Mouse (Mus musculus): ENCODE data around the gene Malrd1.
"Not testable (repeated sequence)": the region's sequence is repeated elsewhere in the genome, so short reads cannot be mapped to it uniquely, and the experiment has no call there.

The Malrd1 gene

DNA sequence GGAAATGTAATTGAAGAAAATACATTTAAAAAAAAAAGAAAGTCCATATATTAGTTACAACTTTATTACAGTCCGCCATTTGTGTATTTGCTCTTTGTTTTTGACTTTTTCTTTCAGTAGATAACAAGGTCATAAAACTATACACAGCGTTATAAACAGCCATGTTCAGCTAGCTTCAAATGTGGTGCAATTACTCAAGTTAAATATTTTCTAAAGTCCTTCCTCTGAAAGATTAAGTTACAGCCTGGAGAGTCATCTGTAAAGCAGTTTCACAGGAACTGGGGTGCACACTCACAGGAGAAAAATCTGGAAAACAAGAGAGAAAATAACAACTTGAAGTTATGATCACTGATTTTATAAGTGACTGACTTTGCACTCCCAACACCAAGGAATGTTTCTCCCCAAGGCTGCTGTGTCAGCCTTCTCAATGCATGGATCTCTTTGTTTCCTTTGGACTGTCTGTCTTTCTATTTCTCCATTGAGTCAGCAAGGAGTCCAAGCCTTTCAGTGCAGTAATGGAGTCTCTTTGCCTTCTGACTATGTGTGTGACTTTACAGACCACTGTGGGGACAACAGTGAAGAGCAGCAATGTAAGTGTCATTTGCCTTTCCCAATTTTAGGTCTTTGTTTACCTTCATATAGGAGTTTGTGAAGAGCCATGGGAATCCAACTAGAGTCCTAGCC is at the start of gene Malrd1:
Gene Malrd1, plus strand, starts transcription at position 239 of the 684 bp plus-strand sequence.
- DNase-seq (ENCODE audit: low spot score) = no peak

DNA sequence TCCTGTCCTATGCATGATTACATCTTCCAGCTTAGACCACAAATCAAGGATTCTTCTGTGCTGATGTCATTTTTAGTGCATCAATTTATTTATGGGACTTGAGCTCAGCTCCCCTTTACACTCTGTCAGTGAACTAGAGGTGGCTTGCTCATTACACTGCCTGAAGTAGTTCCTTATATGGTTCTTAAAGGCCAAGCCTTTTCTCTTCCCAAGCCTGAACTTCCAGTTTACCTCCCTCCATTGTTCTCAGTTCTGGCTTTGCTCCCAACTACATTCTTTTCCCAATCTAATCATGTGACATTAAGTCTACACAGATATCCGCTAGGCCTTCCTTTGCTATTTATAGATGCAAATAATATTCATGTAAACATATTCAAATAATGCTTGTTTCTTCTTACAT is 12.4 kb downstream of the Malrd1 start:
- DNase-seq (ENCODE audit: low spot score) = no peak

- no peak for DNase-seq (ENCODE audit: low spot score)
Observed at GRCm38 (mm10) chr2:15613327-15613948, 87.2 kb downstream of the Malrd1 start.

- DNase-seq (ENCODE audit: low spot score) = no peak
Observed at GRCm38 (mm10) chr2:15614026-15614425, 87.7 kb downstream of the Malrd1 start.

- no peak for DNase-seq (ENCODE audit: low spot score)
Observed at GRCm38 (mm10) chr2:15635761-15636160, 109.5 kb downstream of the Malrd1 start.

DNA sequence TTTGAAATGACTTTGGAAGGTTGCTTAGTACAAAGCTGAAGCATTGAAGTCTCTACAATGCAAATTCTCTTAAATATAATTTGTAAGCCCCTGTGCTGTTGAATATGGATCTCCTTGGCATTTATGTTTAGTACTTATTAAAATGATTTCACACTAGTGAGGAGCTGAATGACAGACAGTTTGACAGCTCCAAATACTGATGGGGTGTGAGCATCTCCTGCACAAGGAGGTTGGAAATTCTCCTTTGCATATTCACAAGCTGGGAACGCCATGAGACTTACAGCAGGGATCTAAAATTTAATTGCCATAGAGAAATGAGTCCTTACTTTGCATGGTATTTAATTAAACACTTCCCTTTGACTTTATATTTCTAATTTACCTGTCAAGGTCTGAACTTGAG is 117.6 kb downstream of the Malrd1 start:
- DNase-seq (ENCODE audit: low spot score) = no peak

DNA sequence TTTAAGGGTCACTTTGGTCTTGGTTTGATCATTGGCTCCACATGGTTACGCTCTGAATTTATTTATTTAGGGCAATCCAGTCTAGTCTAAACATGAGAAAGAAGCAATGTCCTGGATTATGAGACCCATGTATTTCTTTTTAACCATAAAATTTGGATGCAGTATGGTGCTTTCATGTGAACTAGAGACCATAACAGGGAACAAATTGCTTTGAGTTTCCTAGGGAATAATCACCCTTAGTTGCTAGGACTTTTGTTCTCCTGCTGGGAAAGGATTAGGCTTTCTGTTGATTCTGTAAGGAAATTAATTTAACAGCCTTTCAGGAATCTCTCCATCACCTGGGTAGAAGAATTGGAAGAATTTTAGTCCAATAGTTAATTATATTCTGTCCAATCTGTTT is 130.1 kb downstream of the Malrd1 start:
- DNase-seq (ENCODE audit: low spot score) = no peak

GRCm38 (mm10) chr2:15702977-15703376 is 176.7 kb downstream of the Malrd1 start:
- no peak for DNase-seq (ENCODE audit: low spot score)

- peak; percentile 15 for DNase-seq (ENCODE audit: low spot score)
Observed at GRCm38 (mm10) chr2:15740945-15741344, 214.7 kb downstream of the Malrd1 start.

DNA sequence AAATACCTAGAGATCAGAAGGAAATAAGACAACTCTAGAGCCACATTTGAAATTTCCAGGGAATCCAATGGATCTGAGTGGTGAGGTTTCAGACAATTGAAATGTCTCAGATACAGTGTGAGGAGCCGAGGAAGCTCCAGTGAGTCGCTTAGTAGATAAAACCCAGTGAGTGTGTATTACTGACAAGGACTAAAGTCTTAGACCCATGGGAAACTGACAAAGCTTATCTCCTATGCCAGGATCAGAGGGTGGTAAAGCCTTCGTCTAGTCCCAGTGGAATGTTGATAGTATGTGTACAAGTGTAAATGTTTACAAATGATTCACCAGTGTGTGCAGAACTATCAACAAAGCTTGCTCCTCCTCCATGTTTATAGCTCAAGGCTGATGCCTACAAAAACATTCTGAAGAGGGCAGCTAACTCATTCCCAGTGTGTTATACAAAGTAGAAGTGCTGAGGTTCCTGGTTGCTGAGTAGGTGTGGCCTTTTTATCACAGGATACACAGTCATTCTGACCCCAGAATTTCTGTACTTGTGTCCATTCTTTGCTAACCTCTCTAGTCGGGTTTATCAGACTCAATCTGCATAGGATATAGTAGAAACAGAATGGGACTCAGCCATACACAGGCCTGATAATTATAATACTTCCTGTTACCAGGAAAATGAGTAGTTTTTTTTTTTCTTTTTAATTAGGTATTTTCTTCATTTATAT is 218.9 kb downstream of the Malrd1 start:
- no peak for DNase-seq (ENCODE audit: low spot score)

DNA sequence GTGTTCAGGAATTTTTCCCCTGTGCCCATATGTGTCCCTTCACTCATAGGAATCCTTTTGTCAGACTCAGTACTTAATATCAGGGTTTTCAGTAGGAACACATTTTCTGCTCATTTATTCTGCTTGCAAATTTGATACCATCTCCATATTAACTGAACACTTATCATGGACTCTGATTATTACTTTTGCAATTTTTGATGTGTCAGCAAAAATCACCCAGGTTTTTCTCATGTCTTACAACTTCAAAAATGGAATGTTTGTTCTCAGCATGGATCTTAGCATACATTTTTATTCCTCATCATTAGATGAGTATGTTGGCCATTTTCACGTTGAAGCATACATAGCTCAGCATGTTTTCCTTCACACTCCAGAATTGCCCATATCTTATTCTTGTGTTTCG is 258.5 kb downstream of the Malrd1 start:
- DNase-seq (ENCODE audit: low spot score) = no peak

DNA sequence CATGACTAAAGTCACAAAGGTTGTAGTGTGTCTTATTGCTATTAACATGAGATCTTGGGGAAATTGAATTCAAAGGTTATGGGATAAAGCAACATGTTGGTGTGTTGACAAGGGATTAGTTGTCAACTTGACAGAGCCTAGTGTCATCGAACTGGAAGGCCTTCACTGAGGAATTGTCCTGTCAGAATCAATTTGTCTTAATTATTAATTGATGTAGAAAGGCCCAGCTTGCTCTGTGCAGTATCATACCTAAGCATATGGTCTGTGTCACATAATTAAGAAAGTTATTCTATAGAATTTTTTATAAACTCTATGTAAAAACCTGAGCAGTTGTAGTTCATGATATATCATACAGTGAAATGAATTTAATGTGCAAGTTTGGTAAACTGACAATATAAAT is 289.4 kb downstream of the Malrd1 start:
- DNase-seq (ENCODE audit: low spot score) = no peak

GRCm38 (mm10) chr2:15869380-15869779 is 343.1 kb downstream of the Malrd1 start:
- DNase-seq (ENCODE audit: low spot score) = no peak

- no peak for DNase-seq (ENCODE audit: low spot score)
Observed at GRCm38 (mm10) chr2:15893418-15894120, 367.3 kb downstream of the Malrd1 start.

DNA sequence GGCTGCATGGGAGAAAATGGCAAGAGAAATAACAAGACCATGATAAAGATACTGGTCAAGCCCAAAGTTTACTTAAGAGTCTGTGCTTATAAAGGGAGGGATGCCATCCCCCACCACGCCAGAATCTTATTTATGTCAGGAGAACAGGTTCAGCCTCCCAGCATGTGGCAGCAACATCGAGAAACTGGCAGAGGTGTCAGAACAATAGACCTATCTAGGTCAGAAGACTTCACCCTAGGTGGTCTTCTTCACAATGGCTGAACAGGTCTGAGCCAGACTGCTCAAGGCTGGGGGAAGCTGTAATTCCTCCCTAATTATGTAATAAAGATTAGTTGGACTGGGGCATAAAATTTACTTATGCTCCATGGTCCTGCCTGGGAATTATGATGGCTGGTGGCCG is 399.2 kb downstream of the Malrd1 start:
- no peak for DNase-seq (ENCODE audit: low spot score)

DNA sequence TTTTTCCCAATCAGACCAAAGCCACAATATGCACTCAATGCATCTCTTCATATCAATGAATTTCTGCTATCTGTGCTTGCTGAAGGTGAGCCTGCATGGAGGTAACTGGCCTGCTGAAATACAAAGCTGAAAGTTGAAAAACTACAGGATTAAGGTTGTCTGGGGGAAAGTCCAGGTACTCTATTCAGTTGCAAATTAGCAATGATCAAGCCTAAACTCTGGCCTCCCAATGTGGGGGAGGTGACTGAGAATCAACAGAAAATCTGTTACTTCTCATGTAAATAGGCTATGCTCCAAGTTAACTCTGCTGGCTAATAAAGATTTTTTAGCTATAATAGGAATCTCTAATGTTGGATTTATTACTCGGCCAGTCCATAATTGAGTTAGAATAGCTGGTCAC is 399.8 kb downstream of the Malrd1 start:
- no peak for DNase-seq (ENCODE audit: low spot score)

GRCm38 (mm10) chr2:15931479-15931878 is 405.2 kb downstream of the Malrd1 start:
- no peak for DNase-seq (ENCODE audit: low spot score)

GRCm38 (mm10) chr2:15931924-15932323 is 405.6 kb downstream of the Malrd1 start:
- DNase-seq (ENCODE audit: low spot score) = no peak

DNA sequence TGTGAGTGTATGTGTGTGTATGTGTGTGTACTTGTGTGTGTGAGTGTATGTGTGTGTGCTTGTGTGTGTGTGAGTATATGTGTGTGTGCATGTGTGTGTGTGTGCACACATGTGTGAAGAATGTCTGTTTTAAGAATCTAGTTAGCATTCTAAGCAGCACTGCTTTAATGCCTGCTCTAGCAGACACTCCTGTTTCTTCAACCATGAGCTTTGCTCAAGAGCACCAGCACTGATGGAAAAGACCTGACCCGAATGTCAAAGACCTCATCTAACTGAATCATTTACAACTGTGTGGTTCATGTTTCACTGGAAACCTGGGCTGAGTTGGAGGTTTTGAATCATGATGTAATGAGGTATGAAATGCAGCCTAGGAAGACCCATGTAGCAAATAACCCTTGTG is 406.1 kb downstream of the Malrd1 start:
- DNase-seq (ENCODE audit: low spot score) = no peak

DNA sequence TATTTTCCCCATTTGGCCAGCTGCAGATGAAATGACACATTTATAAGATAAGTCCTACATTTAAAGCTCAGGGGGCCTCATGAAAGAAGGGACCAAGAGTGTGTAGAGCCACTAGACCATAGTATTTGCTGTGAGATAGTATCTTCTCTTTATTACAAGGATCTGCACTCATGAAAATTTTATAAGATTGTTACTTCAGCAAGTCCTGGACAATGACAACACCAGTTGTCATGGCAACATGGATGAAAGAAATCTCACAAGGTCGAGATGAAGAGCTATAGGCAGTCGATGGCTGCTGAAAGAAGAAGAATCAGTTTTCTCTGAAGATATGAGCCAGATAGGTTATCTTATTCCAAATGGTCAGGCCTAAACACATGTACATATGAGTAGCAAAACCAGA is 476.6 kb downstream of the Malrd1 start:
- no peak for DNase-seq (ENCODE audit: low spot score)

DNA sequence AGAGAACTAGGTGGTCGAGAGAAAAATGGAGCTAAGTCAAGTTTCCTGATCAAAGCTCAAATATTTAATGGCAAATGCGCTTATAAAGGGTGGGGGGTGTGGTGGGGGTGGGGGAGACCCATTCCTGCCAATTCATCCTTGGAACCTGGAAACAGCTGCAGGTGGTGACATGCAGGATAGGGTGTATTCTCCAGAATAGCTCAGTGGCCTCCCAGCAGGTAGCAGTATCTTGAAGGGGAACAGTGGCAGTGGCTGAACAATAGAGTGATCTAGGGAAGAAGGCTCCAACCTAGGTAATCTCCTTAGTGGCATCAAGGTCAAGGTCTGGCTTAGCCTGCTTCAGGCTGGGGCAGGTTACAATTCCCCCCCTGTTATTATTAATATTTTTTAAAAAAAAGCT is 490.8 kb downstream of the Malrd1 start:
- DNase-seq (ENCODE audit: low spot score) = not testable (repeated sequence)

- DNase-seq (ENCODE audit: low spot score) = not testable (repeated sequence)
Observed at GRCm38 (mm10) chr2:16017719-16018118, 491.4 kb downstream of the Malrd1 start.

DNA sequence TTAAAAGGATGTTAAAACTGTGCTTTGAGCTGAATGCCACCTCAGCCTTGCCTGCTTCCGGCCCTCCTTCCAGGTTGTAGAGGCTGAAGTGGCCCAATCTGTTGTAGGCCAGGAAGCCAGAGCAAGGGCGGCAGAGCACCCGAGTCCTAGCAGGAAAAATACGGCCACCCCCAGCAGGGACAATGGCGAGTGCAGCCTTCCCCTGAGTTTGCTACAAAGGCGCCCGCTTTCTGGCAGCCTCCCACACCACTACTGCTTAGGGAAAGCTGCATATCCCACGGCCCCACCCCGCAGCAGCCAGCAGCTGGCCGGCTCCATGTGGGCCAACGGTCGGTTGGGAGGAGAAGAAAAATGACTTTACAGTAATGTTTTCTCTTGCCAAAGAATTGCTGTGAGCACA is 503.5 kb downstream of the Malrd1 start:
- DNase-seq (ENCODE audit: low spot score) = no peak

Measured in layer of hippocampus, adult 11-12 months (tissue).